Mouse (Mus musculus): ENCODE data around the gene Tma7. TPM values are rescaled to one million over a fixed set of nuclear protein-coding genes. Genes with fewer than 3 reads are reported as not detected.
A peak's percentile ranks its signal among the peaks of the same experiment; 100 is the strongest.

Tma7 gene
- polyA plus RNA-seq, 1 experiment: 294 TPM

DNA sequence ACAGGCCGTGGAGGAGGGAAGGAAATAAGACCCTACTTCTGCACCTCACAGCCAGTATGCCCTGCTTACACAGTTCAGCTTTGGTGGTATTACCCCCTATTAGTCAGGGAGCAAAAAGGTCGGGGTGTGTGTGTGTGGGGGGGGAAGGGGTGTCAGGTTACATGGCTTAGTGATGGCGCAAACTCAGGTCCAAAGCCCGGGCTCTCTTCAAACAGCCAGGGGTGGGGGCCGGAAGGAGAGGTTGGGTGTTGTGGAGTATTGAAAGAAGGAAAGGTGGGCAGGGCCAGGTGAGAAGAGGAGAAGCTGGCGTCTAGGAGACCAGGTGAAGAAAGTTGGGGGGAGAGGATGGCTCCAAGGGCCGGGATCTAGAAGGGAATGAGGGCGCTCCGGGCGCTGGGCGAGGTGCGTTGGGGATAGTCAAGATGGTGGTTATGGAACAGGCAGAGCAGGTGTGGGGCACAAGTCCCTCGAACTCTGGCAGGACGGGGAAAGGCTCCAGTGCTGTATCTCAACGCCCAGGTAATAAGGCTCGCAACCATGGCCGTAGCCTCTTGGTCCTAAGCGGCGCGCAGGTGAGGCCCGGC, 12.3 kb upstream of the Tma7 start:
- no peaks in the 10 kb centered on the region for H3K79me3 ChIP-seq (ENCODE audit: low read depth)
- no peak for TF ChIP-seq MYOD1 (IDR thresholded peaks at IDR 0.05; ENCODE audit: control insufficient read depth, insufficient read length, low read depth)
- no peak for TF ChIP-seq MAX (IDR thresholded peaks at IDR 0.05)
- no peak for TF ChIP-seq FOSL1 (IDR thresholded peaks at IDR 0.05; ENCODE audit: insufficient read depth, low read length, poor library complexity, severe bottlenecking)
- TF ChIP-seq CEBPB (IDR thresholded peaks at IDR 0.05; ENCODE audit: low read depth): no peak
- TF ChIP-seq MYOG (IDR thresholded peaks at IDR 0.05; ENCODE audit: control insufficient read depth, extremely low read depth, insufficient read length): no peak
- TF ChIP-seq USF1 (IDR thresholded peaks at IDR 0.05; ENCODE audit: low read depth): no peak
- no peak for TF ChIP-seq CTCF (IDR thresholded peaks at IDR 0.05; ENCODE audit: control insufficient read depth, insufficient read depth, insufficient read length)
- H3K36me3 ChIP-seq (ENCODE audit: control insufficient read depth, insufficient read depth): peaks cover 5% of the 10 kb centered on the region
- H3K79me2 ChIP-seq (ENCODE audit: control insufficient read depth, insufficient read depth): peaks cover 7% of the 10 kb centered on the region
- H3K27me3 ChIP-seq (ENCODE audit: control insufficient read depth, insufficient read depth, insufficient read length): no peaks in the 10 kb centered on the region
- H3K4me3 ChIP-seq (ENCODE audit: insufficient read depth, poor library complexity, severe bottlenecking): peak overlapping the region; percentile 38
- peak overlapping the region; percentile 44 for H3ac ChIP-seq (ENCODE audit: control insufficient read depth, insufficient read length, low read depth)

- H3ac ChIP-seq (ENCODE audit: control insufficient read depth, insufficient read length, low read depth): no peak overlapping the region
- no peaks in the 10 kb centered on the region for H3K27me3 ChIP-seq (ENCODE audit: control insufficient read depth, insufficient read depth, insufficient read length)
- TF ChIP-seq MYOD1 (IDR thresholded peaks at IDR 0.05; ENCODE audit: control insufficient read depth, insufficient read length, low read depth) (no peak), MAX (IDR thresholded peaks at IDR 0.05) (no peak), CEBPB (IDR thresholded peaks at IDR 0.05; ENCODE audit: low read depth) (no peak), FOSL1 (IDR thresholded peaks at IDR 0.05; ENCODE audit: insufficient read depth, low read length, poor library complexity, severe bottlenecking) (no peak), CTCF (IDR thresholded peaks at IDR 0.05; ENCODE audit: control insufficient read depth, insufficient read depth, insufficient read length) (no peak), USF1 (IDR thresholded peaks at IDR 0.05; ENCODE audit: low read depth) (no peak), MYOG (IDR thresholded peaks at IDR 0.05; ENCODE audit: control insufficient read depth, extremely low read depth, insufficient read length) (no peak)
- peaks cover 7% of the 10 kb centered on the region for H3K79me2 ChIP-seq (ENCODE audit: control insufficient read depth, insufficient read depth)
- no peak overlapping the region for H3K4me3 ChIP-seq (ENCODE audit: insufficient read depth, poor library complexity, severe bottlenecking)
- peaks cover 5% of the 10 kb centered on the region for H3K36me3 ChIP-seq (ENCODE audit: control insufficient read depth, insufficient read depth)
- no peaks in the 10 kb centered on the region for H3K79me3 ChIP-seq (ENCODE audit: low read depth)
Observed at GRCm38 (mm10) chr9:109093786-109094552, 11.6 kb upstream of the Tma7 start.

DNA sequence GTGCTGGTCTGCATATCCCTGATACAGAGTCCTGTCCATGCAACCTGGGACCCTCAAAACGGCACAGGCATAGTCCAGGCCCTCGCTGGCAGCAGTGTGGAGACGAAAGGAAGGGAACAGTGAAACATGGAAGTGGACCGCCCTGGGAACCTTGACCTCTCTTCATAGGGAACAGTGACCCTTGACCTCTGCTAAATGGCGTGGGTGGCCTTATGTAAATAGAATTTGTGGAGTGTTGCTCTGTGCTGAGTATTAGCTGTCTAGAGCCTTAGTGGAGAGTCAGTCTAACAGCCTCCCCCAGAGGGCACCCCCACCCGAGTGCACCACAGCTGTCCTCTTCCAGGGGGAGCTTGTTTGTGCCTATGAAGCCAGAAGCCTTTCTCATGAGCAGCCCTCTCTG, 10.4 kb upstream of the Tma7 start:
- no peak overlapping the region for H3ac ChIP-seq (ENCODE audit: control insufficient read depth, insufficient read length, low read depth)
- TF ChIP-seq CEBPB (IDR thresholded peaks at IDR 0.05; ENCODE audit: low read depth) (no peak), MYOD1 (IDR thresholded peaks at IDR 0.05; ENCODE audit: control insufficient read depth, insufficient read length, low read depth) (no peak), USF1 (IDR thresholded peaks at IDR 0.05; ENCODE audit: low read depth) (no peak), FOSL1 (IDR thresholded peaks at IDR 0.05; ENCODE audit: insufficient read depth, low read length, poor library complexity, severe bottlenecking) (no peak), CTCF (IDR thresholded peaks at IDR 0.05; ENCODE audit: control insufficient read depth, insufficient read depth, insufficient read length) (no peak), MAX (IDR thresholded peaks at IDR 0.05) (no peak), MYOG (IDR thresholded peaks at IDR 0.05; ENCODE audit: control insufficient read depth, extremely low read depth, insufficient read length) (no peak)
- peaks cover 7% of the 10 kb centered on the region for H3K79me2 ChIP-seq (ENCODE audit: control insufficient read depth, insufficient read depth)
- no peaks in the 10 kb centered on the region for H3K79me3 ChIP-seq (ENCODE audit: low read depth)
- H3K36me3 ChIP-seq (ENCODE audit: control insufficient read depth, insufficient read depth): peaks cover 5% of the 10 kb centered on the region
- no peaks in the 10 kb centered on the region for H3K27me3 ChIP-seq (ENCODE audit: control insufficient read depth, insufficient read depth, insufficient read length)
- H3K4me3 ChIP-seq (ENCODE audit: insufficient read depth, poor library complexity, severe bottlenecking): no peak overlapping the region

DNA sequence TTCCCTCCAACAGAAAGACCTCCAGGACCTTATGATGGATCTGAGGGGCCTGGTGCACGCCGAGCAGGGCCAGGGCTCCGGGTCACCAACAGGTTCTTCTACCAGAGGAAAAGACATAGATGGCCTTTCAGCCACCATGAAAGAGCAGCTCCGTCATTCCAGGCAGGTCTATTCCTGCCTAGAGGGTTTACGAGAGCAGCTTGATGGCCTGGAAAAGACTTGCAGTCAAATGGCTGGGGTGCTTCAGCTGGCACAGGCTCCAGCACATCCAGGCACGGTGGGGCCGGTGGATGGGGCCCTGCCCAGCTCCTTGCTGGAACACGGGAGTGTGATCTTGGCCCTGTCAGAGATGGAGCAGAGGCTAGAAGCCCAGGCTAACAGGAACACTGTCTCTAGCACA, 9.4 kb upstream of the Tma7 start:
- H3K79me3 ChIP-seq (ENCODE audit: low read depth): no peaks in the 10 kb centered on the region
- no peaks in the 10 kb centered on the region for H3K27me3 ChIP-seq (ENCODE audit: control insufficient read depth, insufficient read depth, insufficient read length)
- H3ac ChIP-seq (ENCODE audit: control insufficient read depth, insufficient read length, low read depth): no peak overlapping the region
- peaks cover 5% of the 10 kb centered on the region for H3K36me3 ChIP-seq (ENCODE audit: control insufficient read depth, insufficient read depth)
- no peak overlapping the region for H3K4me3 ChIP-seq (ENCODE audit: insufficient read depth, poor library complexity, severe bottlenecking)
- H3K79me2 ChIP-seq (ENCODE audit: control insufficient read depth, insufficient read depth): peaks cover 5% of the 10 kb centered on the region
- TF ChIP-seq FOSL1 (IDR thresholded peaks at IDR 0.05; ENCODE audit: insufficient read depth, low read length, poor library complexity, severe bottlenecking) (no peak), MYOD1 (IDR thresholded peaks at IDR 0.05; ENCODE audit: control insufficient read depth, insufficient read length, low read depth) (no peak), USF1 (IDR thresholded peaks at IDR 0.05; ENCODE audit: low read depth) (no peak), CEBPB (IDR thresholded peaks at IDR 0.05; ENCODE audit: low read depth) (no peak), MYOG (IDR thresholded peaks at IDR 0.05; ENCODE audit: control insufficient read depth, extremely low read depth, insufficient read length) (no peak), MAX (IDR thresholded peaks at IDR 0.05) (no peak), CTCF (IDR thresholded peaks at IDR 0.05; ENCODE audit: control insufficient read depth, insufficient read depth, insufficient read length) (no peak)

GRCm38 (mm10) chr9:109090446-109090845, 8.1 kb upstream of the Tma7 start:
- no peaks in the 10 kb centered on the region for H3K79me3 ChIP-seq (ENCODE audit: low read depth)
- no peak overlapping the region for H3ac ChIP-seq (ENCODE audit: control insufficient read depth, insufficient read length, low read depth)
- H3K27me3 ChIP-seq (ENCODE audit: control insufficient read depth, insufficient read depth, insufficient read length): no peaks in the 10 kb centered on the region
- peaks cover 5% of the 10 kb centered on the region for H3K36me3 ChIP-seq (ENCODE audit: control insufficient read depth, insufficient read depth)
- no peak overlapping the region for H3K4me3 ChIP-seq (ENCODE audit: insufficient read depth, poor library complexity, severe bottlenecking)
- no peaks in the 10 kb centered on the region for H3K79me2 ChIP-seq (ENCODE audit: control insufficient read depth, insufficient read depth)
- TF ChIP-seq CEBPB (IDR thresholded peaks at IDR 0.05; ENCODE audit: low read depth) (no peak), USF1 (IDR thresholded peaks at IDR 0.05; ENCODE audit: low read depth) (no peak), CTCF (IDR thresholded peaks at IDR 0.05; ENCODE audit: control insufficient read depth, insufficient read depth, insufficient read length) (no peak)

All from C2C12 (cell line).